Mouse (Mus musculus): Measurements from ENCODE around the gene Chrm2. TPM values are rescaled to one million over a fixed set of nuclear protein-coding genes. Genes with fewer than 3 reads are reported as not detected.

Chrm2 gene
- 24.0 and 28.8 TPM in 2 replicates for polyA plus RNA-seq (2015; fragmentation: Nextera tagmentation; extraction: Ambion mirVana)

- ATAC-seq (ENCODE audit: insufficient read depth, low FRiP score), result 0 out of 2 replicates have a peak, but pooled peaks have one; percentile 15
- Histone ChIP-seq H3K4me1 (ENCODE audit: control insufficient read depth, insufficient read depth, low read length) (0 out of 2 replicates have a peak, but pooled peaks cover 4% of the 10 kb centered on the region), H3K27ac (ENCODE audit: low read length) (peak within 1 kb of the TSS; percentile 60), H3K4me2 (ENCODE audit: low read depth, low read length) (peak within 1 kb of the TSS; percentile 68), H3K36me3 (ENCODE audit: control insufficient read depth, insufficient read depth, low read length) (no peaks in the 10 kb centered on the region), H3K27me3 (ENCODE audit: control insufficient read depth, insufficient read depth, low read length) (peaks cover 10% of the 10 kb centered on the region), H3K9ac (ENCODE audit: low read length) (peak within 1 kb of the TSS; percentile 73), H3K4me3 (replicated peaks; ENCODE audit: low read length) (peak within 1 kb of the TSS; percentile 65), H3K9me3 (replicated peaks; ENCODE audit: control insufficient read depth, low read length) (no peaks in the 10 kb centered on the region)
- WGBS, result 3% methylated on average over 30 of the region's 30 CpGs
These were observed at the start of gene Chrm2 for GRCm38 (mm10) chr6:36387612-36388400. Gene Chrm2, plus strand, starts transcription at chr6:36388084.

GRCm38 (mm10) chr6:36373983-36374382 is 13.9 kb upstream of the Chrm2 start:
- H3K27ac ChIP-seq (ENCODE audit: low read length), result no peak overlapping the region
- H3K4me1 ChIP-seq (ENCODE audit: control insufficient read depth, insufficient read depth, low read length), result no peaks in the 10 kb centered on the region
- H3K4me3 ChIP-seq (replicated peaks; ENCODE audit: low read length), result no peak overlapping the region
- no peaks in the 10 kb centered on the region for H3K36me3 ChIP-seq (ENCODE audit: control insufficient read depth, insufficient read depth, low read length)
- ATAC-seq (ENCODE audit: insufficient read depth, low FRiP score), result no peak
- H3K4me2 ChIP-seq (ENCODE audit: low read depth, low read length), result no peak overlapping the region
- WGBS, result 82% methylated on average over 2 of the region's 2 CpGs
- no peaks in the 10 kb centered on the region for H3K27me3 ChIP-seq (ENCODE audit: control insufficient read depth, insufficient read depth, low read length)
- no peak overlapping the region for H3K9ac ChIP-seq (ENCODE audit: low read length)
- H3K9me3 ChIP-seq (replicated peaks; ENCODE audit: control insufficient read depth, low read length), result no peaks in the 10 kb centered on the region

- no peak for ATAC-seq (ENCODE audit: insufficient read depth, low FRiP score)
These were observed 9.9 kb upstream of the Chrm2 start for GRCm38 (mm10) chr6:36377936-36378335.

GRCm38 (mm10) chr6:36384102-36384501 is 3.8 kb upstream of the Chrm2 start:
- Histone ChIP-seq H3K27ac (ENCODE audit: low read length) (no peak overlapping the region), H3K27me3 (ENCODE audit: control insufficient read depth, insufficient read depth, low read length) (peaks cover 4% of the 10 kb centered on the region), H3K4me2 (ENCODE audit: low read depth, low read length) (no peak overlapping the region), H3K4me1 (ENCODE audit: control insufficient read depth, insufficient read depth, low read length) (0 out of 2 replicates have a peak, but pooled peaks cover 4% of the 10 kb centered on the region), H3K9ac (ENCODE audit: low read length) (no peak overlapping the region), H3K9me3 (replicated peaks; ENCODE audit: control insufficient read depth, low read length) (no peaks in the 10 kb centered on the region), H3K4me3 (replicated peaks; ENCODE audit: low read length) (no peak overlapping the region), H3K36me3 (ENCODE audit: control insufficient read depth, insufficient read depth, low read length) (no peaks in the 10 kb centered on the region)
- 44% methylated on average over 3 of the region's 3 CpGs for WGBS
- no peak for ATAC-seq (ENCODE audit: insufficient read depth, low FRiP score)

More at GRCm38 (mm10) chr6:36377936-36378335, 9.9 kb upstream of the Chrm2 start:
- no peaks in the 10 kb centered on the region for H3K9me3 ChIP-seq (replicated peaks; ENCODE audit: control insufficient read depth, low read length)
- no peak overlapping the region for H3K27ac ChIP-seq (ENCODE audit: low read length)
- WGBS, result 56% methylated on average over 4 of the region's 4 CpGs
- no peaks in the 10 kb centered on the region for H3K4me1 ChIP-seq (ENCODE audit: control insufficient read depth, insufficient read depth, low read length)
- no peak overlapping the region for H3K4me3 ChIP-seq (replicated peaks; ENCODE audit: low read length)
- H3K27me3 ChIP-seq (ENCODE audit: control insufficient read depth, insufficient read depth, low read length), result no peaks in the 10 kb centered on the region
- H3K4me2 ChIP-seq (ENCODE audit: low read depth, low read length), result no peak overlapping the region
- no peak overlapping the region for H3K9ac ChIP-seq (ENCODE audit: low read length)
- H3K36me3 ChIP-seq (ENCODE audit: control insufficient read depth, insufficient read depth, low read length), result no peaks in the 10 kb centered on the region

- peak overlapping the region; percentile 68 for H3K4me2 ChIP-seq (ENCODE audit: low read depth, low read length)
- H3K9me3 ChIP-seq (replicated peaks; ENCODE audit: control insufficient read depth, low read length), result no peaks in the 10 kb centered on the region
- WGBS, result under 1% methylated on average over 36 of the region's 36 CpGs
- peak overlapping the region; percentile 60 for H3K27ac ChIP-seq (ENCODE audit: low read length)
- 0 out of 2 replicates have a peak, but pooled peaks cover 4% of the 10 kb centered on the region for H3K4me1 ChIP-seq (ENCODE audit: control insufficient read depth, insufficient read depth, low read length)
- peak overlapping the region; percentile 65 for H3K4me3 ChIP-seq (replicated peaks; ENCODE audit: low read length)
- peak overlapping the region; percentile 73 for H3K9ac ChIP-seq (ENCODE audit: low read length)
- H3K27me3 ChIP-seq (ENCODE audit: control insufficient read depth, insufficient read depth, low read length), result peaks cover 10% of the 10 kb centered on the region
- ATAC-seq (ENCODE audit: insufficient read depth, low FRiP score), result peak; percentile 59; the same call in 1 of the 2 replicates
- H3K36me3 ChIP-seq (ENCODE audit: control insufficient read depth, insufficient read depth, low read length), result no peaks in the 10 kb centered on the region
These were observed 746 bp downstream of the Chrm2 start for GRCm38 (mm10) chr6:36388401-36389259.

GRCm38 (mm10) chr6:36389260-36389965 is 1.5 kb downstream of the Chrm2 start:
- Histone ChIP-seq H3K9me3 (replicated peaks; ENCODE audit: control insufficient read depth, low read length) (no peaks in the 10 kb centered on the region), H3K36me3 (ENCODE audit: control insufficient read depth, insufficient read depth, low read length) (no peaks in the 10 kb centered on the region), H3K27me3 (ENCODE audit: control insufficient read depth, insufficient read depth, low read length) (peaks cover 10% of the 10 kb centered on the region), H3K4me2 (ENCODE audit: low read depth, low read length) (peak overlapping the region; percentile 68), H3K4me1 (ENCODE audit: control insufficient read depth, insufficient read depth, low read length) (0 out of 2 replicates have a peak, but pooled peaks cover 4% of the 10 kb centered on the region), H3K4me3 (replicated peaks; ENCODE audit: low read length) (peak overlapping the region; percentile 65), H3K9ac (ENCODE audit: low read length) (peak overlapping the region; percentile 73), H3K27ac (ENCODE audit: low read length) (peak overlapping the region; percentile 60)
- no peak for ATAC-seq (ENCODE audit: insufficient read depth, low FRiP score)
- 30% methylated on average over 20 of the region's 20 CpGs for WGBS

- no peak overlapping the region for H3K4me2 ChIP-seq (ENCODE audit: low read depth, low read length)
- peaks cover 7% of the 10 kb centered on the region for H3K27me3 ChIP-seq (ENCODE audit: control insufficient read depth, insufficient read depth, low read length)
- H3K9me3 ChIP-seq (replicated peaks; ENCODE audit: control insufficient read depth, low read length), result no peaks in the 10 kb centered on the region
- H3K9ac ChIP-seq (ENCODE audit: low read length), result no peak overlapping the region
- no peak overlapping the region for H3K4me3 ChIP-seq (replicated peaks; ENCODE audit: low read length)
- H3K36me3 ChIP-seq (ENCODE audit: control insufficient read depth, insufficient read depth, low read length), result no peaks in the 10 kb centered on the region
- H3K4me1 ChIP-seq (ENCODE audit: control insufficient read depth, insufficient read depth, low read length), result peaks cover 8% of the 10 kb centered on the region; the same call in 1 of the 2 replicates
- ATAC-seq (ENCODE audit: insufficient read depth, low FRiP score), result no peak
- no peak overlapping the region for H3K27ac ChIP-seq (ENCODE audit: low read length)
- 62% methylated on average over 4 of the region's 4 CpGs for WGBS
These were observed 5.8 kb downstream of the Chrm2 start for GRCm38 (mm10) chr6:36393705-36394104.

GRCm38 (mm10) chr6:36405139-36405538 is 17.3 kb downstream of the Chrm2 start:
- H3K9me3 ChIP-seq (replicated peaks; ENCODE audit: control insufficient read depth, low read length), result no peaks in the 10 kb centered on the region
- H3K4me2 ChIP-seq (ENCODE audit: low read depth, low read length), result no peak overlapping the region
- ATAC-seq (ENCODE audit: insufficient read depth, low FRiP score), result no peak
- H3K36me3 ChIP-seq (ENCODE audit: control insufficient read depth, insufficient read depth, low read length), result no peaks in the 10 kb centered on the region
- no peaks in the 10 kb centered on the region for H3K4me1 ChIP-seq (ENCODE audit: control insufficient read depth, insufficient read depth, low read length)
- H3K27ac ChIP-seq (ENCODE audit: low read length), result no peak overlapping the region
- 53% methylated on average over 5 of the region's 5 CpGs for whole genome bisulfite sequencing
- no peaks in the 10 kb centered on the region for H3K27me3 ChIP-seq (ENCODE audit: control insufficient read depth, insufficient read depth, low read length)
- no peak overlapping the region for H3K9ac ChIP-seq (ENCODE audit: low read length)
- no peak overlapping the region for H3K4me3 ChIP-seq (replicated peaks; ENCODE audit: low read length)
